Mouse (Mus musculus): Measurements from ENCODE around the gene Safb.

DNA sequence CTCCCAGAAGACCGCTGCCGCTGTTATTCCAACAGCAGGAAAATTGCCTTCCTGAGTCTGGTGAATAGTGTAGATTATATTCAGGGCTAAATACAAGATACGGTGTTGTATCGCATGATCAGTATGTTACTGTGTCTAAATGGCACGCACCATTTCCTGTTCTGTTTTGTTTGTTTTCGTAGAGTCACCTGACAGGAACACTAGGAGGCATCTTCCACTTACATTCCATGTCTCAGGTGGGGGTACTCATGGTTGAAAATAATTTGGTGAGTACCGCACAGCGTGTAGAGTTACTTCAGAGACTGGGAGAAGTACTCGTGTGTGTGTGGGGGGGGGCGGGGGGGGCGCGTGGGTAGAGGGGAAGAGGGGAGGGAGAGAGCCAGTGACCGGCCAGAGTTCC is 62.9 kb downstream of the Safb start:
- TF ChIP-seq CTCF (IDR thresholded peaks at IDR 0.05; ENCODE audit: low read depth) (no peak), EP300 (IDR thresholded peaks at IDR 0.05; ENCODE audit: low read depth) (no peak)

All from liver, embryonic 14.5 days (tissue).